Mouse (Mus musculus) lung, adult 2 months (tissue): ENCODE results near the gene Frmd3.

Source experiments
- CTCF ChIP-seq: fragments of 200-500 bp; IDR thresholded peaks from 2 replicates; pipeline ENCODE4 v1.5.1; 2011; ENCODE audit warnings: mild to moderate bottlenecking, low read length, control low read depth; ENCODE audit not compliant: insufficient read depth
- POLR2A ChIP-seq: fragments of 200-500 bp; IDR thresholded peaks from 2 replicates; pipeline ENCODE4 v1.6.1; 2011; ENCODE audit warnings: low read depth, mild to moderate bottlenecking, control low read depth, low read length, borderline replicate concordance; ENCODE audit errors: extremely low read depth

DNA sequence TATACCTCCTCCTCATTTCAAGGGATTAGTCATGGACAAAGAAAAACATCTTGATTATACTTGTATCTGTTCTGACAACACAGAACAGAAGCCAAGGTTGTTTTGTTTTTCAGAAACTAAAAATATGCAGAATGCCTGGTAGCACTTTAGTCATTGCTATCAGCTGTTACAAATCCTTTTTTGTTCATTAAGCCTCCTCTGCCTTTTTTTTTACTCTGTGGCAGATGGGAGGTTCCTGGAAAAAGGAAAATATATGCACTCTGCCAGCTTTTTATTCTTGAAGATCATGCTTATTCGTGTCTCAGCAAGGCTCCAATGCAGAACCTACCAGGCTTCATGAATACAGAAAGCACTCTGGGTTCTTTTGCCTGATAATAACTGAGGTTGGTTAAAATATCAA is 38.5 kb downstream of the Frmd3 start:
- TF ChIP-seq CTCF = no peak
- no peak for TF ChIP-seq POLR2A
